Mouse (Mus musculus): ENCODE data around the gene Necab3. TPM values are rescaled to one million over a fixed set of nuclear protein-coding genes. Genes with fewer than 3 reads are reported as not detected.

Gene Necab3
- polyA plus RNA-seq, 1 experiment from 2014 or later: 5.1 TPM

Other genes with a start within 250 kb of the Necab3 start
- gene Cdk5rap1, start 185.9 kb downstream of the Necab3 start, polyA plus RNA-seq (2015; fragmentation: Nextera tagmentation; extraction: Ambion mirVana): 36.8 and 56.8 TPM in 2 replicates
- 2.6 TPM in 2 replicates for gene Snta1, start 150.8 kb downstream of the Necab3 start, polyA plus RNA-seq (2015; fragmentation: Nextera tagmentation; extraction: Ambion mirVana)
- gene Cbfa2t2, start 122.4 kb downstream of the Necab3 start, polyA plus RNA-seq (2015; fragmentation: Nextera tagmentation; extraction: Ambion mirVana): 23.7 and 25.4 TPM in 2 replicates
- 1.1 and 2.6 TPM in 2 replicates for gene 1700003F12Rik, start 11.8 kb downstream of the Necab3 start, polyA plus RNA-seq (2015; fragmentation: Nextera tagmentation; extraction: Ambion mirVana)
- 0.09 and 0.10 TPM in 2 replicates for gene Actl10, start 7.1 kb downstream of the Necab3 start, polyA plus RNA-seq (2015; fragmentation: Nextera tagmentation; extraction: Ambion mirVana)
- gene E2f1, start 11.0 kb upstream of the Necab3 start, polyA plus RNA-seq (2015; fragmentation: Nextera tagmentation; extraction: Ambion mirVana): 14.7 and 16.8 TPM in 2 replicates
- gene Pxmp4, start 44.8 kb upstream of the Necab3 start, polyA plus RNA-seq (2015; fragmentation: Nextera tagmentation; extraction: Ambion mirVana): 51.8 and 52.1 TPM in 2 replicates
- 0.51 and 0.61 TPM in 2 replicates for gene Zfp341, start 54.4 kb upstream of the Necab3 start, polyA plus RNA-seq (2015; fragmentation: Nextera tagmentation; extraction: Ambion mirVana)
- 0.28 and 0.42 TPM in 2 replicates for gene 4930519P11Rik, start 54.5 kb upstream of the Necab3 start, polyA plus RNA-seq (2015; fragmentation: Nextera tagmentation; extraction: Ambion mirVana)
- gene Chmp4b, start 92.8 kb upstream of the Necab3 start, polyA plus RNA-seq (2015; fragmentation: Nextera tagmentation; extraction: Ambion mirVana): 30.1 and 35.4 TPM in 2 replicates
- gene Gm14214, start 211.1 kb upstream of the Necab3 start, polyA plus RNA-seq (2015; fragmentation: Nextera tagmentation; extraction: Ambion mirVana): not detected in 2 replicates
- gene Raly, start 232.2 kb upstream of the Necab3 start, polyA plus RNA-seq (2015; fragmentation: Nextera tagmentation; extraction: Ambion mirVana): 41.4 and 42.9 TPM in 2 replicates
- gene a, start 232.5 kb upstream of the Necab3 start, polyA plus RNA-seq (2015; fragmentation: Nextera tagmentation; extraction: Ambion mirVana): 37.2 and 44.6 TPM in 2 replicates